Mouse (Mus musculus): ENCODE measurements around the gene Dcdc2b.

The Dcdc2b gene

GRCm38 (mm10) chr4:129614093-129614492 is at the start of gene Dcdc2b:
Gene Dcdc2b (minus strand): TSS chr4:129614257.
- DNase-seq: peak; percentile 68

DNA sequence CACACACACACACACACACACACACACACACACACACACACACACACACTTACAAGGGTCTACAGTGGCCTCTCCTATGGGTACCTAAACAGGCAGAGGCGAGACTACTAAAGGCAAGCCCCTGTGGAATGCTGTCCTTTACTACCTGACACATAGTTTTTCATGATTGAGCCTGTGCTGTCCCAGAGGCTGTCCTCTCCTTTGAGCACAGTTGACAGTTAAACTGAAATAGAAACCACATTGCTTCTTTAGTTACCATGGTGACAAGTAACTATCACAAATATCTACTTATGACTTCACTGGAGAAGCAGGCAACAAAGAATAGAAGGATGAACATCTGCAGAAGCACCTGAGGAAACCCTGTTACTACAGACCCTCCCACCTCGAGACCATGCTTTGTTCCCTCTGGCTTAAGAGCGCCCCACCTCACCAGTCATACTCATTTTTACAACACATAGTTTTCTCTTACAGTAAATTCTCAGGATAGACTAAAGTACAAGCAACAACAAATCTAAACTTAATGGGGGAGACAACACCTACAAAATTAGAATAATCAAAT is 48.3 kb upstream of the Dcdc2b start:
- no peak for DNase-seq

- no peak for DNase-seq
Measured at GRCm38 (mm10) chr4:129661584-129661983, 47.5 kb upstream of the Dcdc2b start.

DNA sequence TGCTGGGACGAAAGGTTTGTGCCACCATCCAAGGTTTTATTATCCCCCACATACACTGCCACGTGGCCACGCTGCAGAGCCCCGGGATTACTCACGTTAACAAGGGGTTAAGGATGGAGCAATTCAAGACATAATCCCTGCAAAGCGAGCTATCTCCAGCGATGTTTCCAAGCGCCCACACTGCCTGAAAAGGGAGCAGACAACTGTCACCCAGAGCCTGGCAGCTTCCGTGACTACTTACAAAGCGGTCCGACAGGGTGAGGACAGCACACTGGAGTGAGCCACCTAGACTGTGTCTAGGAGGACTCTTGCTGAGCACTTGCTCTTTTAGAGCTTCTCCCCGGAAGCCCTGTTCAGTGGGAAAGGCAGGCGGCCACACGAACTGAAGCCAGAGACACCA is 40.7 kb upstream of the Dcdc2b start:
- no peak for DNase-seq

GRCm38 (mm10) chr4:129650359-129650758 is 36.3 kb upstream of the Dcdc2b start:
- DNase-seq: no peak

DNA sequence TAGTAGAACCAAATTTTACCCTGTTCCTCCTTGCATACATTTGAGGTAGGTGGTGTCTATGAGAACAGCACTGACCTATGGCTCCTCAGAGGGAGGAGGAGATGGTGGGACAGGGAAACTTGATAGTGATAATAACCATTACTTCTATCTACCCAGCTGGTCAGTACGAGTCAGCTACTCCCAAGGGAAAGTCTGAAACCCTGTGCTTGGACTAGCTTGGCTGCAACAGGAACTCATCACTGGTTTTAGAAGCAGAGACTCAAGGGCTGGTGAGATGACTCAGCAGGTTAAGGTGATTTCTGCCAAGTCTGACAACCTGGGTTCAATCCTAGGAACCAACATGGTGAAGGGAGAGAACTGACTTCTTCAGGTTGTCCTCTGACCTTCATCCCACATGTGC is 34.6 kb upstream of the Dcdc2b start:
- DNase-seq: no peak

GRCm38 (mm10) chr4:129645204-129645603 is 31.1 kb upstream of the Dcdc2b start:
- no peak for DNase-seq

GRCm38 (mm10) chr4:129641756-129642155 is 27.7 kb upstream of the Dcdc2b start:
- DNase-seq: no peak

GRCm38 (mm10) chr4:129640638-129641467 is 26.8 kb upstream of the Dcdc2b start, which contains the start of gene Txlna:
Gene Txlna (minus strand): TSS chr4:129641065.
- DNase-seq: peak; percentile 96

DNA sequence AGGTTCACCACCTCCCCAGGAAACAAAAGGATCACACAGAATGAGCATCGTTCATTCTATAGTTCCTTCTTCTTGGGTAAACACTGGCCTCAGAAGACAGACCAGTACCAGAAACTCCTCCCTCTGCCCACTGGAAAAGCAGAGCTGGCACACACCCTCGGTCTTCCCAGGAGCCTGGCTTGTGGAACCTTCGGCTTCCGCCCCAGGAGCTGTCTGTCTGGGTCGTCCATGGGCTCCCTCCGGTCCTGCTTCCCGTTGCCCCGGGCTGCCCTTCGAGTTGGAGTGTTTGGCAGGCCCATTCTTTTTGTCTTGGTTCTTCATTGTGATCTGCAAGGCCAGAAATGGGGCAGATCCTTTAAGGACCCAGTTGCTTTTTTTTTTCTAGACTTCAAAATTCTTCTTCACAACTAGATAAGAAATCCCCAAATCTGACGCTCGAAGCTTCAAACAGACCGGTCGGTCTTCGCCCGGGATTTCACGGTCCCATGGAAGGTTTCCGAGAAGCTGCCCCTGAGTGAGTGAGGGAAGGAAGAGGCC is 26.1 kb upstream of the Dcdc2b start:
- DNase-seq: peak; percentile 47

DNA sequence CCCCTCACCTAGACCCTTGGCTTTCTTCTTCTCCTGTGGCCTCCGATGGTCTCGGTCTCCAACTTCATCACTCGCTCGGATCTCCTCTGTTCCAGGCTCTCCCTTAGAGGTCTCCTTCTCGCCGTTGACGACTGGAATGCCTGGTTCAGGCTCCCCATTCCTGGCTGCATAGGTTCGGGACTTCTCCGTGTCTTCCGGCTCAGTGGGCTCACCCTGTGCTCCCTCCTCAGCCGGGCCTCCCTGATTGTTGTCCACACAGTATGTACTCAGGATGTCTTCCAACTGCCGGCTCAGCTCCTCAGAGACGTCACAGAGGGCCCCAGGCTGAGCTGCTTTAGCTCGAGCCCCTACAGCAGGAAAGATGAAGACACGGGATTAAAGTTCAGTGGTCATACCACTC is 25.2 kb upstream of the Dcdc2b start:
- DNase-seq: no peak

- DNase-seq: no peak
Measured at GRCm38 (mm10) chr4:129633852-129634251, 19.8 kb upstream of the Dcdc2b start.

- DNase-seq: no peak
Measured at GRCm38 (mm10) chr4:129631867-129632266, 17.8 kb upstream of the Dcdc2b start.

GRCm38 (mm10) chr4:129630944-129631343 is 16.9 kb upstream of the Dcdc2b start:
- DNase-seq: peak; percentile 65

DNA sequence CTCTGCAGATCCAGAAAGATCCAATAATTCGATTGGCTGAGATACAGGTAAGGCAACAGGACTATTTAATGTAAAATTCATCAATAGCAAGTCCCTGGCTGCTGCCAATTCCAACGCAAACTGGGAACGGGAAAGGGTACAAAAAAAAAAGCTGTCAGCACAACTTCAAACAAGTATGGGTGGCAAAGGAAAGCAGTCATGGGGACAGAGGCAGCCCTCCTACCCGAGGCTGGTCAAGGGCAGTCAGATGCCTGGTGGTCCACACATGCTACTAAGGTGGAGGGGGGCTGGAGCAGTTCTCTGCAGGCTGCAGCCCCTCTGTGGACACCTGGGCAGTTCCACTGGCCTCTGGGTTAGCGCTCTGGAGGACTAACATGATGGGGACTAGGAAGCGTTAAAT is 12.0 kb upstream of the Dcdc2b start:
- no peak for DNase-seq

DNA sequence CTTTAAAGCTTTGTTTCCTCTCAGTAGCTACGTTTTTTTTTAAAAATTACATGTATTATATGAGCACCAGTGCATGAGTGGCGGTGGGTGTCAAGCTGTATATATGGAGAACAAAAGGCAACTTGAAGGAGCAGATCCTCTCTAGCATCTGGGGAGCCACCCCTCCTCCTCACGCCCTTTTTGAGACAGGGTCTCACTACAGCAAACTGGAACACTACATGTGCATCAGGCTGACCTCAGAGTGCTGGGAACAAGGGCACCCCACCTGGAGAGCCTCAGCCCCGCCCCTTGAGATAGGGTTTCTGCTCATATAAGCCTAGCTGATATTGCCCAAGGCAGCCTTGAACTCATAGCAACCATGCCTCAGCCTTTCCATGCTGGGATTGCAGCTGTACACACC is 11.4 kb upstream of the Dcdc2b start:
- DNase-seq: no peak

GRCm38 (mm10) chr4:129625029-129625370 is 10.9 kb upstream of the Dcdc2b start:
- DNase-seq: peak; percentile 61

DNA sequence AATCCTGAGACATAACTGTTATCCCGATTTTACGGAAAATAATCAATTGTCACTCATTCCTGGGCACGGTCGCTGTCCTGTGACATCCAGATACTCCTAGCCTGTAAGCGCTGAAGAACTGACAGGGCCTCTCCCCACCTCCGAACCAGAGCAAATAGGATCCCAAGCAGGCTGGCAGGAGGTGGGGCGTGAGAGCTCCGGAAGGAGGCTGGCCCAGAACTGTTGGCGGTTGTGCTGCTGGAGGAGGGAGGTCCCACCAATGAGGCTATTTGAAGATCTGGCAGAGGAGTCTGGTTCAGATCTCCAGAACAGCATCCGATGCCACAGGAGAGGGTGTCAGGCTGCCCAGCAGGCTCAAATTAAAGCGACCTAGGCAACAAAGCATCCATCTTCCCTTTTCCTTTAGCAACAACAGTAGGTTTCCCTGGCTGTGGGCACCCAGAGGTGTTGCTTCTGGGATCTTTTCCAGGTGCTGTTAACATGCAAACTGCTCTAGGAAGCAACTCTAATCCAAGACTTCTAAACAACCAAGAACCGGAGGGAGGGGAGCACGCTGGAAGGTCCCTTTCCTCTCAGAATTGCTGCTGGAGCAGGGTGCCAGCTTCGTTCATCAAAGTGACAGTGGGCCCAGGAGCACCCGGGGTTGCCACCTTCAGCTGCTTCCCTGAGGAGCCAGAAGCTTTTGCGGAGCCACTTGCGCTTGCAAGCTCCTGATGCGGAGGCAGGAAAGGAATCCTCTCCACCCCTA is 10.4 kb upstream of the Dcdc2b start:
- peak; percentile 81 for DNase-seq

GRCm38 (mm10) chr4:129623681-129624091 is 9.6 kb upstream of the Dcdc2b start, which contains the start of gene Ccdc28b:
Gene Ccdc28b (minus strand): TSS chr4:129623947.
- peak; percentile 65 for DNase-seq

DNA sequence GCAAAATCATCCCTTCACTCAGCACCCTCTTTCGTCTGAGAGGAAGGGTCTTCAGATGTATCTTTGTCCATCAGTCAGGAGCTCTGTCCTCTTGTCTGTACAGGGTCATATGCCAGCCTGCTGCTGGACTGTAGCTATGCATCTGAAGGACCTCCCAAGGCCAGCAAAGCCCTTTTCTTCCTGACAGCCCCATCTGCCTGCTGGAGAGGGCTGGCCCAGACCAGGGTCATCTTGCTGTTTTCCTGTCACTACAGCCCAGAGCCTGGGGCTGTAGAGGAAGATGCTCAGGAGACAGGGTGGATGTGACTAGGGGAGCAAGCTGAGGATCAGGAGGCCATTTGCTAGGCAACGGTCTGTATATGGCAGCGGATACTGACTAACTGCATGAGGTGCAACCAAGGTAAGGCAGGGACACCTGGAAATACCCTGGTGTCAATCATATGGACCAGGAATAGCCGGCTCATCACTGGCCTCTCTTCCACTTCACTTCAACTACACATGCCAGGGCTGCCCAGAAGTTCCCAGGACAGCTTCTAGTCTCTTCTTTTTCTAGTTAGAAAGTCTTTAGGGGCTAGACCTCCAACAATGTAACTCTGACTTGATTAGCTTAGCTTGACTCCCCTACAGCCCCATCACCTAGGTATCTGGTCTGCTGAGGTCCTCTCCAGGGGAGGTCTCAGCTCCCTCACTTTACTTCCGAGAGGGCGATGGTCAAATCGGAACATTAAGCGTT is 8.9 kb upstream of the Dcdc2b start:
- DNase-seq: no peak

GRCm38 (mm10) chr4:129622120-129622802 is 8.2 kb upstream of the Dcdc2b start:
- DNase-seq: no peak

GRCm38 (mm10) chr4:129621283-129621841 is 7.3 kb upstream of the Dcdc2b start:
- DNase-seq: peak; percentile 32
